Mouse (Mus musculus) kidney, embryonic 14.5 days (tissue): ENCODE measurements around the gene Slc22a7. TPM values are rescaled to one million over a fixed set of nuclear protein-coding genes. Genes with fewer than 3 reads are reported as not detected.

ENCODE experiments used
- ATAC-seq: fragments of 200-750 bp; cut with Nextera tagmentation; 2 replicates; pipeline ENCODE4 v1.8.0; 2017; ENCODE audit warnings: moderate number of reproducible peaks, mild to moderate bottlenecking, moderate TSS enrichment, moderate library complexity; ENCODE audit not compliant: low FRiP score, low TSS enrichment
- H3K27ac ChIP-seq: fragments of 300-500 bp; sonication (generic); 2 replicates; pipeline ENCODE4 v1.5.1; 2014; ENCODE audit warnings: low read depth, mild to moderate bottlenecking, low read length, moderate library complexity, mixed read lengths
- H3K27me3 ChIP-seq: fragments of 300-500 bp; sonication (generic); 2 replicates; pipeline ENCODE4 v1.6.1; 2014; ENCODE audit warnings: mild to moderate bottlenecking, low read length; ENCODE audit not compliant: control insufficient read depth, insufficient read depth
- H3K36me3 ChIP-seq: fragments of 300-500 bp; sonication (generic); 2 replicates; pipeline ENCODE4 v1.6.1; 2014; ENCODE audit warnings: low read length, mixed read lengths; ENCODE audit not compliant: control insufficient read depth, insufficient read depth
- H3K4me1 ChIP-seq: fragments of 300-500 bp; sonication (generic); 2 replicates; pipeline ENCODE4 v1.6.1; 2014; ENCODE audit warnings: low read length, mixed read lengths; ENCODE audit not compliant: control insufficient read depth, insufficient read depth
- H3K4me2 ChIP-seq: fragments of 300-500 bp; sonication (generic); replicated peaks from 2 replicates; pipeline ENCODE4 v1.6.1; 2014; ENCODE audit warnings: low read depth, mild to moderate bottlenecking, low read length
- H3K4me3 ChIP-seq: fragments of 300-500 bp; sonication (generic); 2 replicates; pipeline ENCODE4 v1.5.1; 2014; ENCODE audit warnings: mild to moderate bottlenecking, low read length
- H3K9ac ChIP-seq: fragments of 300-500 bp; sonication (generic); 2 replicates; pipeline ENCODE4 v1.6.1; 2014; ENCODE audit warnings: low read depth, mild to moderate bottlenecking, low read length, moderate library complexity
- H3K9me3 ChIP-seq: fragments of 300-500 bp; sonication (generic); 2 replicates; pipeline ENCODE4 v1.6.1; 2016; ENCODE audit warnings: low read length; ENCODE audit not compliant: control insufficient read depth
- WGBS: fragments of 180-500 bp; shearing (Covaris S2); extraction: QIAGEN DNeasy Blood & Tissue Kit; methylation state at CpG from one replicate; pipeline ENCODE4 v1.1.7; 2014; 5-methylcytosine and 5-hydroxymethylcytosine counted together
- polyA plus RNA-seq: library from polyadenylated mRNA; unstranded; fragments of >200 nt; fragmentation: Nextera tagmentation; extraction: Ambion mirVana; gene quantifications from 2 replicates; pipeline ENCODE4 v1.2.1, GENCODE M21; 2014

Slc22a7 gene
- not detected in 2 replicates for polyA plus RNA-seq

GRCm38 (mm10) chr17:46438298-46438873 lies at the start of gene Slc22a7:
TSS of gene Slc22a7 (minus strand) at chr17:46438457.
- Histone ChIP-seq H3K27me3 (peaks cover 20% of the 10 kb centered on the region), H3K36me3 (no peaks in the 10 kb centered on the region), H3K4me3 (no peak within 1 kb of the TSS), H3K27ac (no peak within 1 kb of the TSS), H3K9me3 (no peaks in the 10 kb centered on the region), H3K4me1 (0 out of 2 replicates have a peak, but pooled peaks cover 3% of the 10 kb centered on the region), H3K4me2 (no peak within 1 kb of the TSS), H3K9ac (no peak within 1 kb of the TSS)
- ATAC-seq = no peak
- 78% methylated on average over 4 of the region's 4 CpGs for WGBS

GRCm38 (mm10) chr17:46487431-46487830 lies 49.2 kb upstream of the Slc22a7 start, which contains the start of gene Ttbk1:
TSS of gene Ttbk1 (minus strand) at chr17:46487675.
- Histone ChIP-seq H3K9ac (peak within 1 kb of the TSS; percentile 34; the same call in 1 of the 2 replicates), H3K9me3 (no peaks in the 10 kb centered on the region), H3K4me3 (peak within 1 kb of the TSS; percentile 39), H3K4me2 (peak within 1 kb of the TSS; percentile 69), H3K36me3 (no peaks in the 10 kb centered on the region), H3K27ac (no peak within 1 kb of the TSS), H3K4me1 (no peaks in the 10 kb centered on the region; the same call in 1 of the 2 replicates), H3K27me3 (peaks cover 61% of the 10 kb centered on the region)
- ATAC-seq = peak; percentile 21; the same call in 1 of the 2 replicates
- WGBS = 1% methylated on average over 37 of the region's 49 CpGs

- WGBS = 7% methylated on average over 10 of the region's 22 CpGs
- H3K27ac ChIP-seq = no peak overlapping the region
- no peaks in the 10 kb centered on the region for H3K9me3 ChIP-seq
Measured at GRCm38 (mm10) chr17:46486995-46487394, 48.7 kb upstream of the Slc22a7 start.

GRCm38 (mm10) chr17:46484461-46484875 lies 46.2 kb upstream of the Slc22a7 start:
- ATAC-seq = 0 out of 2 replicates have a peak, but pooled peaks have one; percentile 10
- no peak overlapping the region for H3K27ac ChIP-seq
- H3K27me3 ChIP-seq = peaks cover 61% of the 10 kb centered on the region
- WGBS = 8% methylated on average over 6 of the region's 6 CpGs
- H3K4me3 ChIP-seq = peak overlapping the region; percentile 38; the same call in 1 of the 2 replicates
- H3K36me3 ChIP-seq = no peaks in the 10 kb centered on the region
- no peak overlapping the region for H3K9ac ChIP-seq
- H3K4me1 ChIP-seq = no peaks in the 10 kb centered on the region; the same call in 1 of the 2 replicates
- peak overlapping the region; percentile 58 for H3K4me2 ChIP-seq
- H3K9me3 ChIP-seq = no peaks in the 10 kb centered on the region

More at GRCm38 (mm10) chr17:46486995-46487394, 48.7 kb upstream of the Slc22a7 start:
- peak overlapping the region; percentile 34; the same call in 1 of the 2 replicates for H3K9ac ChIP-seq
- H3K36me3 ChIP-seq = no peaks in the 10 kb centered on the region
- ATAC-seq = no peak
- peak overlapping the region; percentile 69 for H3K4me2 ChIP-seq
- H3K4me3 ChIP-seq = peak overlapping the region; percentile 39
- H3K27me3 ChIP-seq = peaks cover 61% of the 10 kb centered on the region
- no peaks in the 10 kb centered on the region; the same call in 1 of the 2 replicates for H3K4me1 ChIP-seq

GRCm38 (mm10) chr17:46484021-46484431 lies 45.8 kb upstream of the Slc22a7 start:
- Histone ChIP-seq H3K4me3 (peak overlapping the region; percentile 38), H3K27me3 (peaks cover 58% of the 10 kb centered on the region), H3K9me3 (no peaks in the 10 kb centered on the region), H3K27ac (no peak overlapping the region), H3K4me2 (peak overlapping the region; percentile 58), H3K9ac (peak overlapping the region; percentile 50), H3K36me3 (no peaks in the 10 kb centered on the region), H3K4me1 (no peaks in the 10 kb centered on the region; the same call in 1 of the 2 replicates)
- ATAC-seq = peak; percentile 50
- under 1% methylated on average over 13 of the region's 13 CpGs for WGBS

GRCm38 (mm10) chr17:46483561-46484001 lies 45.3 kb upstream of the Slc22a7 start:
- Histone ChIP-seq H3K4me1 (no peaks in the 10 kb centered on the region; the same call in 1 of the 2 replicates), H3K4me3 (peak overlapping the region; percentile 38), H3K4me2 (peak overlapping the region; percentile 58), H3K9ac (no peak overlapping the region), H3K9me3 (no peaks in the 10 kb centered on the region), H3K27ac (no peak overlapping the region), H3K27me3 (peaks cover 55% of the 10 kb centered on the region), H3K36me3 (no peaks in the 10 kb centered on the region)
- peak; percentile 44 for ATAC-seq
- 0% methylated on average over 16 of the region's 16 CpGs for WGBS

- H3K9me3 ChIP-seq = no peaks in the 10 kb centered on the region
- 0 out of 2 replicates have a peak, but pooled peaks cover 3% of the 10 kb centered on the region for H3K4me1 ChIP-seq
- WGBS = 59% methylated on average over 15 of the region's 15 CpGs
- H3K9ac ChIP-seq = no peak overlapping the region
- H3K4me2 ChIP-seq = no peak overlapping the region
- H3K36me3 ChIP-seq = no peaks in the 10 kb centered on the region
- ATAC-seq = no peak
- H3K4me3 ChIP-seq = no peak overlapping the region
- no peak overlapping the region for H3K27ac ChIP-seq
- H3K27me3 ChIP-seq = no peaks in the 10 kb centered on the region
Measured at GRCm38 (mm10) chr17:46477286-46477685, 39.0 kb upstream of the Slc22a7 start.

GRCm38 (mm10) chr17:46476601-46477000 lies 38.3 kb upstream of the Slc22a7 start:
- Histone ChIP-seq H3K27ac (no peak overlapping the region), H3K4me2 (no peak overlapping the region), H3K36me3 (no peaks in the 10 kb centered on the region), H3K9ac (no peak overlapping the region), H3K4me3 (no peak overlapping the region), H3K9me3 (no peaks in the 10 kb centered on the region), H3K4me1 (0 out of 2 replicates have a peak, but pooled peaks cover 3% of the 10 kb centered on the region), H3K27me3 (no peaks in the 10 kb centered on the region)
- ATAC-seq = no peak
- WGBS = 62% methylated on average over 8 of the region's 8 CpGs

- Histone ChIP-seq H3K27me3 (0 out of 2 replicates have a peak, but pooled peaks cover 3% of the 10 kb centered on the region), H3K9me3 (no peaks in the 10 kb centered on the region), H3K4me2 (no peak overlapping the region), H3K9ac (no peak overlapping the region), H3K36me3 (no peaks in the 10 kb centered on the region), H3K4me1 (no peaks in the 10 kb centered on the region), H3K4me3 (no peak overlapping the region), H3K27ac (no peak overlapping the region)
- WGBS = 67% methylated on average over 9 of the region's 9 CpGs
- ATAC-seq = no peak
Measured at GRCm38 (mm10) chr17:46467830-46468229, 29.6 kb upstream of the Slc22a7 start.
